Mouse (Mus musculus): ENCODE measurements at regions not wholly inside any gene's neighbourhood (a gene's known extent, or its start where the extent isn't known, plus 50 kb on each side); places are given as distances from the start of the nearest gene placed in this dataset. TPM values are rescaled to one million over a fixed set of nuclear protein-coding genes. Genes with fewer than 3 reads are reported as not detected.
A peak's percentile ranks its signal among the peaks of the same experiment; 100 is the strongest.

DNA sequence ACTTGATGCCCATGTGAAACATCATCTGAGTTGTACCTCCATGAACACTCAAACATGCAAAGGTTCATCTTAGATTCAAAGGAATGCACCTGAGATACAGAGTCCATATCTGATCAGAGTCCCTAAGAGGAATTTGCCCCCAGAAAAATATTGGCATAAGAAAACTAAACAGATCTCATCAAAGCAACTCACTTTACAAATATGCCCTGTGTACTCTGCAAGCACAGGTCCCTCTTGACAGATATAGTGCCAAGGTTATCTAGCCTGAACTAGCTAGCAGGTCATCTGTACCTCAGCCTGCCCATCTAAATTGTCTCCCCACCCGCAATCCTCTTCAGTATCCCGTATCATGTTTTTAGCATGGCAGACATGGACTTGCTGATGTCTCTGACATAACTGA is 64.0 kb upstream of the Gm9747 start:
- no peak for DNase-seq

DNA sequence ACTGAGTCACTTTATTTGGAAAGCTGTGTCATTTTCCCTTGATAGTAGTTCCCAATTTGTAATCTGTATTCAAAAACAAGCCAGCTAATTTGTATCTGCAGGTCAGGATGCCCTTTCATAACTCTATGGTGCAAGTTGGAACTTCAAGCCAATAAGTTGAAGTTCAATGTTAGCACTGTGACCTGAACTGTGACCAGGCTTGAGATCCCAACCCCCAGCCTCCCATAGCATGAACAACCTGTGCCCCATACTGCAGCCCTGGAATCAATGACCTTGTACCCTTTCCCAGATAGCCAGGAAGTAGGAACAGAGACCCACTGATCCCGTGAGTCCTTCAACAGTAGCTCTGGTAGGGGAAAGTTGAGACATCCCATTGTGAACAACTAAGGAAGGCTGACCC is 52.5 kb upstream of the Gm9747 start:
- DNase-seq, result peak in 1 of 2 experiments; percentile 16

Small RNA genes lying in the stretch of these regions (microRNA-seq; reads per million reads assigned to microRNA genes)
- not detected for gene Mir6344
